Mouse (Mus musculus) telencephalon, adult 2 months (tissue): ENCODE results near the gene Ceacam13.
"Not testable (repeated sequence)": the region's sequence is repeated elsewhere in the genome, so short reads cannot be mapped to it uniquely, and the experiment has no call there.

Experiments used
- DNase-seq: peaks from one replicate; pipeline ENCODE4 v3.0.0-alpha.2; 2011; ENCODE audit warnings: low read depth, low spot score

The Ceacam13 gene

GRCm38 (mm10) chr7:18009589-18009988 lies at the start of gene Ceacam13:
TSS of gene Ceacam13 (plus strand) at chr7:18009889.
- no peak for DNase-seq

- no peak for DNase-seq
Measured at GRCm38 (mm10) chr7:17971824-17972223, 37.9 kb upstream of the Ceacam13 start, which contains the start of gene Ceacam11. TSS of gene Ceacam11 (plus strand) at chr7:17972124.

GRCm38 (mm10) chr7:18001131-18001530 lies 8.6 kb upstream of the Ceacam13 start:
- DNase-seq: not testable (repeated sequence)

DNA sequence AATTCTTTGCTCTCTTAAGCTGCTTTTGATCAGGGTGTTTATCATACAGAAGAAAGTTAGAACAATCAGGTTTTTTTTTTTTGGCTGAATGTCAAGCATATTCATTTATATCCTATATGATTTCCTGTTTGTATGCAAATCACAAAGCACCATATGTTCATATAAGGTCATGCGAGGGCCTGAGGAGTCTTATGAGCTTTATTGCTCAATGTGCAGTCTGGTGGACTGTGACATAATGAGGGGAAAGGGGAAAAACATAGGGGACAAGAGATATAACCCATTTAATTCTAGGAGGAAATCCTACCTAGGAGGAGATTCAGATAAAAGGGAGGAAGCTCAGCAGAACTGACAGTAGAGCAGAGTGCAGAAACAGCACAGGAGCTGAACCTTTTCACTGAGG lies 55.9 kb downstream of the Ceacam13 start, which contains the start of gene Ceacam12:
TSS of gene Ceacam12 (plus strand) at position 301 of the 400 bp plus-strand sequence.
- DNase-seq: no peak
